Mouse (Mus musculus): ENCODE measurements around the gene Tspan1. TPM values are rescaled to one million over a fixed set of nuclear protein-coding genes. Genes with fewer than 3 reads are reported as not detected.

Tspan1 gene
- total and polyA plus RNA-seq, 3 experiments: 0.08 TPM; not detected in 2

GRCm38 (mm10) chr4:116177140-116177539 is 9.7 kb upstream of the Tspan1 start:
- in situ Hi-C loops (cut with MboI; ENCODE audit: low pct_ligation_motif_present, low pct_unique_long_range_greater_than_20kb, low sequenced_read_pairs): no loop called here
- peak; percentile 52 for DNase-seq (ENCODE audit: extremely low read depth)
- Histone ChIP-seq H3K4me1 (ENCODE audit: control insufficient read depth in 1 of 2, insufficient read depth in 2 of 2) (peaks cover 18 to 32% of the 10 kb centered on the region in 2 experiments), H3K9ac (ENCODE audit: insufficient read depth, low read depth) (no peak overlapping the region), H3K27me3 (replicated peaks) (no peaks in the 10 kb centered on the region), H3K4me2 (ENCODE audit: insufficient read depth, low read depth, poor library complexity, severe bottlenecking) (peak overlapping the region; percentile 39), H3K4me3 (replicated peaks in 1 of 3; ENCODE audit: low read depth in 2 of 3, low read length in 2 of 3, poor library complexity in 1 of 3) (peak overlapping the region in 1 of 3 experiments; percentile 33), H3K79me2 (replicated peaks; ENCODE audit: control insufficient read depth, extremely low read depth, insufficient read depth, poor library complexity, severe bottlenecking) (no peaks in the 10 kb centered on the region), H3K36me3 (replicated peaks in 1 of 2; ENCODE audit: control insufficient read depth in 1 of 2, insufficient read depth in 1 of 2, low read length in 1 of 2) (no peaks in the 10 kb centered on the region), H3K9me3 (replicated peaks; ENCODE audit: low read length) (no peaks in the 10 kb centered on the region), H3K27ac (ENCODE audit: insufficient read depth, low read depth) (no peak overlapping the region)
- dilution Hi-C loops (cut with MboI; ENCODE audit: extremely low pct_ligation_motif_present, extremely low pct_unique_long_range_greater_than_20kb, low sequenced_read_pairs): no loop called here
- TF ChIP-seq E2F4 (IDR thresholded peaks at IDR 0.05; ENCODE audit: insufficient replicate concordance, low read depth, low read length) (no peak), IRF4 (IDR thresholded peaks at IDR 0.05; ENCODE audit: low read depth, low read length) (peak; percentile 27; the same call in 1 of the 2 replicates), ZC3H11A (IDR thresholded peaks at IDR 0.05; ENCODE audit: low read depth, low read length) (no peak), ELF1 (IDR thresholded peaks at IDR 0.05; ENCODE audit: low read depth, low read length) (peak; percentile 56), CHD2 (IDR thresholded peaks at IDR 0.05; ENCODE audit: low read length) (no peak), TCF12 (IDR thresholded peaks at IDR 0.05; ENCODE audit: low read depth, low read length) (no peak), KAT2A (IDR thresholded peaks at IDR 0.05; ENCODE audit: insufficient replicate concordance, low read length) (0 out of 2 replicates have a peak, but pooled peaks have one; percentile 58), MEF2A (IDR thresholded peaks at IDR 0.05; ENCODE audit: borderline replicate concordance, low read depth, low read length) (no peak), EP300 (IDR thresholded peaks at IDR 0.05; ENCODE audit: low read length) (peak; percentile 8; the same call in 1 of the 2 replicates), MAFK (IDR thresholded peaks at IDR 0.05; ENCODE audit: insufficient replicate concordance, low read length) (no peak), POLR2AphosphoS2 (IDR thresholded peaks at IDR 0.05; ENCODE audit: low read depth, low read length) (no peak), ETS1 (conservative IDR thresholded peaks at IDR 0.05; ENCODE audit: low read depth, low read length) (peak; percentile 11; the same call in 1 of the 2 replicates), BHLHE40 (IDR thresholded peaks at IDR 0.05; ENCODE audit: low read depth, low read length) (no peak), MAZ (IDR thresholded peaks at IDR 0.05; ENCODE audit: low read depth, low read length) (peak; percentile 84), MAX (IDR thresholded peaks at IDR 0.05; ENCODE audit: low read length) (0 out of 2 replicates have a peak, but pooled peaks have one; percentile 19), CTCF (conservative IDR thresholded peaks at IDR 0.05 in 1 of 2, IDR thresholded peaks at IDR 0.05 in 1 of 2; ENCODE audit: low read depth in 2 of 2, low read length in 2 of 2) (no peak), GABPA (IDR thresholded peaks at IDR 0.05; ENCODE audit: insufficient replicate concordance, low read depth, low read length) (no peak), NRF1 (IDR thresholded peaks at IDR 0.05; ENCODE audit: low read depth, low read length) (no peak), SIN3A (IDR thresholded peaks at IDR 0.05; ENCODE audit: low read length) (no peak), HCFC1 (IDR thresholded peaks at IDR 0.05; ENCODE audit: low read depth, low read length) (peak; percentile 53)

DNA sequence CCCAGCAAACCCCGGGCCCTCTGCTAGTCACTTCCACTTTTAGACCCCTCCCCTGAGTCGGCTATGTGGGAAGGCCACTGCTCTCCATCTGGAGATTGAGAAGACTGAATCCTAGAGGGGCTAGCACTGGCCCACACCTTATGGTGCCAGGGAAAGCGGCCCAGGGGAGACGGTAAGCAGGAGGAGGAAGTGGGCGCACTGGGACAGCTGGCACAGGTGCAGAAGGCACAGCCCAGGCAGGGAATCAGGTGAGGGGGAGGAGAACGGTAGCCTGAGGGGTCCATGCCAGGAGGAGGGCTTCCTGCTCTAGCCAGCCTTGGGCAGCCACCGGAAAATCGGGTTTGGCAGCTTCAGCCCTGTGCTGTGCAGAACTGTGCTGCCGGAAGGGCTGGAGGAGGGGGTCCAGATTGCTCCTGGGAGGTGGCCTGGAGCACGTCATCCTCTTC is 9.2 kb upstream of the Tspan1 start:
- Histone ChIP-seq H3K27ac (ENCODE audit: insufficient read depth, low read depth) (no peak overlapping the region), H3K4me1 (ENCODE audit: control insufficient read depth in 1 of 2, insufficient read depth in 2 of 2) (peaks cover 18 to 32% of the 10 kb centered on the region in 2 experiments), H3K9ac (ENCODE audit: insufficient read depth, low read depth) (no peak overlapping the region), H3K9me3 (replicated peaks; ENCODE audit: low read length) (no peaks in the 10 kb centered on the region), H3K36me3 (replicated peaks in 1 of 2; ENCODE audit: control insufficient read depth in 1 of 2, insufficient read depth in 1 of 2, low read length in 1 of 2) (no peaks in the 10 kb centered on the region), H3K4me3 (replicated peaks in 1 of 3; ENCODE audit: low read depth in 2 of 3, low read length in 2 of 3, poor library complexity in 1 of 3) (peak overlapping the region in 1 of 3 experiments; percentile 33), H3K4me2 (ENCODE audit: insufficient read depth, low read depth, poor library complexity, severe bottlenecking) (peak overlapping the region; percentile 1; the same call in 1 of the 2 replicates), H3K27me3 (replicated peaks) (no peaks in the 10 kb centered on the region), H3K79me2 (replicated peaks; ENCODE audit: control insufficient read depth, extremely low read depth, insufficient read depth, poor library complexity, severe bottlenecking) (no peaks in the 10 kb centered on the region)
- no peak for DNase-seq (ENCODE audit: extremely low read depth)
- TF ChIP-seq KAT2A (IDR thresholded peaks at IDR 0.05; ENCODE audit: insufficient replicate concordance, low read length): no peak
- no peak for TF ChIP-seq ETS1 (conservative IDR thresholded peaks at IDR 0.05; ENCODE audit: low read depth, low read length)
- TF ChIP-seq TCF12 (IDR thresholded peaks at IDR 0.05; ENCODE audit: low read depth, low read length): peak; percentile 41; the same call in 1 of the 2 replicates
- dilution Hi-C loops (cut with MboI; ENCODE audit: extremely low pct_ligation_motif_present, extremely low pct_unique_long_range_greater_than_20kb, low sequenced_read_pairs): no loop called here
- in situ Hi-C loops (cut with MboI; ENCODE audit: low pct_ligation_motif_present, low pct_unique_long_range_greater_than_20kb, low sequenced_read_pairs): no loop called here

Data from CH12.LX (cell line).